Mouse (Mus musculus): ENCODE data around the gene Sspo. TPM values are rescaled to one million over a fixed set of nuclear protein-coding genes. Genes with fewer than 3 reads are reported as not detected.

The Sspo gene
- total RNA-seq, 2 experiments from 2014 or later = 0.50 to 0.69 TPM

- intact Hi-C loops (cut with DNase I) = no loop called here
- no peak overlapping the region for H3K27ac ChIP-seq
- TF ChIP-seq CTCF (IDR thresholded peaks at IDR 0.05) = no peak
- H3K4me3 ChIP-seq = no peak overlapping the region
- DNase-seq = no peak
These were observed 19.5 kb downstream of the Sspo start for GRCm38 (mm10) chr6:48467490-48467889.

GRCm38 (mm10) chr6:48470739-48471138, 22.7 kb downstream of the Sspo start:
- no peak for DNase-seq
- intact Hi-C loops (cut with DNase I) = no loop called here
- Histone ChIP-seq H3K27ac (no peak overlapping the region), H3K4me3 (no peak overlapping the region)
- TF ChIP-seq CTCF (IDR thresholded peaks at IDR 0.05) = no peak

- Histone ChIP-seq H3K27ac (no peak overlapping the region), H3K4me3 (no peak overlapping the region)
- DNase-seq = peak; percentile 35
- TF ChIP-seq CTCF (IDR thresholded peaks at IDR 0.05) = no peak
- intact Hi-C loops (cut with DNase I) = no loop called here
These were observed 30.4 kb downstream of the Sspo start for GRCm38 (mm10) chr6:48478446-48478845.

GRCm38 (mm10) chr6:48482501-48482900, 34.5 kb downstream of the Sspo start:
- Histone ChIP-seq H3K4me3 (no peak overlapping the region), H3K27ac (no peak overlapping the region)
- no peak for TF ChIP-seq CTCF (IDR thresholded peaks at IDR 0.05)
- no peak for DNase-seq
- intact Hi-C loops (cut with DNase I) = no loop called here

GRCm38 (mm10) chr6:48487747-48488725, 40.0 kb downstream of the Sspo start:
- Histone ChIP-seq H3K4me3 (peak overlapping the region; percentile 53), H3K27ac (peak overlapping the region; percentile 77)
- peak; percentile 42 for TF ChIP-seq CTCF (IDR thresholded peaks at IDR 0.05)
- peak; percentile 86 for DNase-seq
- intact Hi-C loops (cut with DNase I) = loop anchor here (5.0 kb wide), 1 partner anchor 91 kb away; the partner anchor contains the start of gene Krba1

GRCm38 (mm10) chr6:48489741-48490140, 41.7 kb downstream of the Sspo start:
- no peak for TF ChIP-seq CTCF (IDR thresholded peaks at IDR 0.05)
- no peak overlapping the region for H3K27ac ChIP-seq
- peak; percentile 44 for DNase-seq
- intact Hi-C loops (cut with DNase I) = loop anchor here (5.0 kb wide), 1 partner anchor 92 kb away; the partner anchor contains the start of gene Krba1
- no peak overlapping the region for H3K4me3 ChIP-seq

- no peak for DNase-seq
- H3K27ac ChIP-seq = no peak overlapping the region
- intact Hi-C loops (cut with DNase I) = no loop called here
- H3K4me3 ChIP-seq = no peak overlapping the region
- no peak for TF ChIP-seq CTCF (IDR thresholded peaks at IDR 0.05)
These were observed 43.3 kb downstream of the Sspo start for GRCm38 (mm10) chr6:48491361-48491760.

- no peak overlapping the region for H3K4me3 ChIP-seq
- intact Hi-C loops (cut with DNase I) = no loop called here
- DNase-seq = no peak
- no peak for TF ChIP-seq CTCF (IDR thresholded peaks at IDR 0.05)
- H3K27ac ChIP-seq = no peak overlapping the region
These were observed 45.2 kb downstream of the Sspo start for GRCm38 (mm10) chr6:48493136-48493730.

GRCm38 (mm10) chr6:48497521-48497920, 49.5 kb downstream of the Sspo start:
- Histone ChIP-seq H3K27ac (no peak overlapping the region), H3K4me3 (no peak overlapping the region)
- TF ChIP-seq CTCF (IDR thresholded peaks at IDR 0.05) = no peak
- peak; percentile 6 for DNase-seq
- intact Hi-C loops (cut with DNase I) = no loop called here

GRCm38 (mm10) chr6:48503847-48504240, 55.8 kb downstream of the Sspo start:
- Histone ChIP-seq H3K27ac (peak overlapping the region; percentile 88; the same call in 1 of the 2 replicates), H3K4me3 (peak overlapping the region; percentile 78)
- intact Hi-C loops (cut with DNase I) = loop anchor here (2.0 kb wide), 1 partner anchor 59 kb away; the partner anchor contains the start of gene Zfp467
- DNase-seq = no peak
- TF ChIP-seq CTCF (IDR thresholded peaks at IDR 0.05) = no peak

- Histone ChIP-seq H3K4me3 (peak overlapping the region; percentile 78), H3K27ac (peak overlapping the region; percentile 88)
- intact Hi-C loops (cut with DNase I) = loop anchor here (2.0 kb wide), 1 partner anchor 60 kb away; the partner anchor contains the start of gene Zfp467
- peak; percentile 87 for DNase-seq
- peak; percentile 36; the same call in 1 of the 2 replicates for TF ChIP-seq CTCF (IDR thresholded peaks at IDR 0.05)
These were observed 56.3 kb downstream of the Sspo start for GRCm38 (mm10) chr6:48504241-48504854.

- intact Hi-C loops (cut with DNase I) = loop anchor here (5.0 kb wide), 1 partner anchor 331 kb away; no protein-coding TSS in a partner anchor
- DNase-seq = no peak
- H3K27ac ChIP-seq = no peak overlapping the region
- no peak overlapping the region for H3K4me3 ChIP-seq
- no peak for TF ChIP-seq CTCF (IDR thresholded peaks at IDR 0.05)
These were observed 60.1 kb downstream of the Sspo start for GRCm38 (mm10) chr6:48508087-48508486.

Data from gastrocnemius, adult 2 months (tissue).